Mouse (Mus musculus): ENCODE measurements around the gene Wnt7b. TPM values are rescaled to one million over a fixed set of nuclear protein-coding genes. Genes with fewer than 3 reads are reported as not detected.

Wnt7b gene
- polyA plus RNA-seq, 1 experiment from 2014 or later = 31.2 TPM

GRCm38 (mm10) chr15:85538170-85538569, 44.1 kb downstream of the Wnt7b start:
- no peak for ATAC-seq (ENCODE audit: insufficient number of reproducible peaks, insufficient read depth, low FRiP score, low TSS enrichment, low read depth)
- no peak overlapping the region for H3K27ac ChIP-seq
- WGBS = 66% methylated on average over 11 of the region's 11 CpGs

GRCm38 (mm10) chr15:85537151-85537550, 45.1 kb downstream of the Wnt7b start:
- WGBS = 81% methylated on average over 25 of the region's 25 CpGs

More at GRCm38 (mm10) chr15:85538170-85538569, 44.1 kb downstream of the Wnt7b start:
- Histone ChIP-seq H3K4me1 (replicated peaks) (peaks cover 6% of the 10 kb centered on the region; the same call in 1 of the 2 replicates), H3K9ac (replicated peaks) (no peak overlapping the region), H3K36me3 (no peaks in the 10 kb centered on the region), H3K9me3 (no peaks in the 10 kb centered on the region), H3K4me3 (replicated peaks) (no peak overlapping the region), H3K4me2 (no peak overlapping the region), H3K27me3 (0 out of 2 replicates have a peak, but pooled peaks cover 9% of the 10 kb centered on the region)

GRCm38 (mm10) chr15:85534646-85535045, 47.6 kb downstream of the Wnt7b start:
- no peak overlapping the region for H3K4me2 ChIP-seq
- H3K36me3 ChIP-seq = no peaks in the 10 kb centered on the region
- H3K4me1 ChIP-seq (replicated peaks) = peaks cover 13% of the 10 kb centered on the region; the same call in 1 of the 2 replicates

More at GRCm38 (mm10) chr15:85537151-85537550, 45.1 kb downstream of the Wnt7b start:
- ATAC-seq (ENCODE audit: insufficient number of reproducible peaks, insufficient read depth, low FRiP score, low TSS enrichment, low read depth) = no peak
- Histone ChIP-seq H3K36me3 (no peaks in the 10 kb centered on the region), H3K9me3 (no peaks in the 10 kb centered on the region), H3K4me2 (no peak overlapping the region), H3K4me1 (replicated peaks) (peaks cover 6% of the 10 kb centered on the region; the same call in 1 of the 2 replicates), H3K27me3 (0 out of 2 replicates have a peak, but pooled peaks cover 9% of the 10 kb centered on the region), H3K9ac (replicated peaks) (no peak overlapping the region), H3K4me3 (replicated peaks) (no peak overlapping the region), H3K27ac (no peak overlapping the region)

GRCm38 (mm10) chr15:85534215-85534614, 48.1 kb downstream of the Wnt7b start:
- H3K4me2 ChIP-seq = no peak overlapping the region
- H3K9ac ChIP-seq (replicated peaks) = no peak overlapping the region
- 73% methylated on average over 8 of the region's 8 CpGs for WGBS
- H3K27ac ChIP-seq = no peak overlapping the region
- H3K27me3 ChIP-seq = 0 out of 2 replicates have a peak, but pooled peaks cover 9% of the 10 kb centered on the region
- peaks cover 13% of the 10 kb centered on the region; the same call in 1 of the 2 replicates for H3K4me1 ChIP-seq (replicated peaks)
- ATAC-seq (ENCODE audit: insufficient number of reproducible peaks, insufficient read depth, low FRiP score, low TSS enrichment, low read depth) = no peak
- no peak overlapping the region for H3K4me3 ChIP-seq (replicated peaks)
- H3K36me3 ChIP-seq = no peaks in the 10 kb centered on the region
- H3K9me3 ChIP-seq = no peaks in the 10 kb centered on the region

More at GRCm38 (mm10) chr15:85534646-85535045, 47.6 kb downstream of the Wnt7b start:
- 0 out of 2 replicates have a peak, but pooled peaks cover 9% of the 10 kb centered on the region for H3K27me3 ChIP-seq
- H3K27ac ChIP-seq = no peak overlapping the region
- no peak overlapping the region for H3K9ac ChIP-seq (replicated peaks)
- H3K9me3 ChIP-seq = no peaks in the 10 kb centered on the region
- 83% methylated on average over 6 of the region's 6 CpGs for WGBS
- ATAC-seq (ENCODE audit: insufficient number of reproducible peaks, insufficient read depth, low FRiP score, low TSS enrichment, low read depth) = no peak
- H3K4me3 ChIP-seq (replicated peaks) = no peak overlapping the region

GRCm38 (mm10) chr15:85532063-85532462, 50.2 kb downstream of the Wnt7b start:
- Histone ChIP-seq H3K27me3 (0 out of 2 replicates have a peak, but pooled peaks cover 3% of the 10 kb centered on the region), H3K4me2 (no peak overlapping the region), H3K4me1 (replicated peaks) (peaks cover 13% of the 10 kb centered on the region; the same call in 1 of the 2 replicates), H3K9ac (replicated peaks) (no peak overlapping the region), H3K4me3 (replicated peaks) (no peak overlapping the region), H3K36me3 (no peaks in the 10 kb centered on the region), H3K9me3 (no peaks in the 10 kb centered on the region), H3K27ac (no peak overlapping the region)
- 64% methylated on average over 3 of the region's 3 CpGs for WGBS
- no peak for ATAC-seq (ENCODE audit: insufficient number of reproducible peaks, insufficient read depth, low FRiP score, low TSS enrichment, low read depth)

GRCm38 (mm10) chr15:85529911-85530310, 52.4 kb downstream of the Wnt7b start:
- Histone ChIP-seq H3K36me3 (no peaks in the 10 kb centered on the region), H3K27ac (no peak overlapping the region), H3K4me1 (replicated peaks) (peaks cover 13% of the 10 kb centered on the region; the same call in 1 of the 2 replicates), H3K27me3 (peaks cover 3% of the 10 kb centered on the region; the same call in 1 of the 2 replicates), H3K9me3 (no peaks in the 10 kb centered on the region), H3K4me2 (no peak overlapping the region), H3K4me3 (replicated peaks) (no peak overlapping the region), H3K9ac (replicated peaks) (no peak overlapping the region)
- ATAC-seq (ENCODE audit: insufficient number of reproducible peaks, insufficient read depth, low FRiP score, low TSS enrichment, low read depth) = no peak
- WGBS = 66% methylated on average over 3 of the region's 3 CpGs

- H3K9ac ChIP-seq (replicated peaks) = no peak overlapping the region
- H3K27me3 ChIP-seq = peaks cover 29% of the 10 kb centered on the region
- H3K36me3 ChIP-seq = no peaks in the 10 kb centered on the region
- H3K4me1 ChIP-seq (replicated peaks) = peaks cover 14% of the 10 kb centered on the region
- H3K9me3 ChIP-seq = no peaks in the 10 kb centered on the region
- H3K4me2 ChIP-seq = no peak overlapping the region
- ATAC-seq (ENCODE audit: insufficient number of reproducible peaks, insufficient read depth, low FRiP score, low TSS enrichment, low read depth) = peak; percentile 7; the same call in 1 of the 2 replicates
- H3K4me3 ChIP-seq (replicated peaks) = no peak overlapping the region
- H3K27ac ChIP-seq = no peak overlapping the region
- WGBS = 15% methylated on average over 12 of the region's 12 CpGs
Measured at GRCm38 (mm10) chr15:85524404-85524950, 57.8 kb downstream of the Wnt7b start.

- H3K27ac ChIP-seq = 0 out of 2 replicates have a peak overlapping the region, but pooled peaks have one; percentile 2
- no peaks in the 10 kb centered on the region for H3K36me3 ChIP-seq
- peaks cover 14% of the 10 kb centered on the region for H3K4me1 ChIP-seq (replicated peaks)
- peak overlapping the region; percentile 42; the same call in 1 of the 2 replicates for H3K9ac ChIP-seq (replicated peaks)
- H3K4me2 ChIP-seq = peak overlapping the region; percentile 44
- peaks cover 35% of the 10 kb centered on the region for H3K27me3 ChIP-seq
- H3K4me3 ChIP-seq (replicated peaks) = peak overlapping the region; percentile 3; the same call in 1 of the 2 replicates
- H3K9me3 ChIP-seq = no peaks in the 10 kb centered on the region
- WGBS = 7% methylated on average over 14 of the region's 14 CpGs
- ATAC-seq (ENCODE audit: insufficient number of reproducible peaks, insufficient read depth, low FRiP score, low TSS enrichment, low read depth) = peak; percentile 37; the same call in 1 of the 2 replicates
Measured at GRCm38 (mm10) chr15:85523173-85523991, 58.9 kb downstream of the Wnt7b start.

GRCm38 (mm10) chr15:85519438-85519837, 62.8 kb downstream of the Wnt7b start:
- no peaks in the 10 kb centered on the region for H3K36me3 ChIP-seq
- 50% methylated on average over 4 of the region's 4 CpGs for WGBS
- H3K27me3 ChIP-seq = peaks cover 27% of the 10 kb centered on the region
- no peak overlapping the region for H3K9ac ChIP-seq (replicated peaks)
- peaks cover 12% of the 10 kb centered on the region for H3K4me1 ChIP-seq (replicated peaks)
- H3K27ac ChIP-seq = 0 out of 2 replicates have a peak overlapping the region, but pooled peaks have one; percentile 23
- no peak overlapping the region for H3K4me3 ChIP-seq (replicated peaks)
- no peaks in the 10 kb centered on the region for H3K9me3 ChIP-seq
- no peak overlapping the region for H3K4me2 ChIP-seq
- no peak; the same call in 1 of the 2 replicates for ATAC-seq (ENCODE audit: insufficient number of reproducible peaks, insufficient read depth, low FRiP score, low TSS enrichment, low read depth)

- no peak overlapping the region for H3K9ac ChIP-seq (replicated peaks)
- H3K4me3 ChIP-seq (replicated peaks) = no peak overlapping the region
- no peaks in the 10 kb centered on the region for H3K9me3 ChIP-seq
- H3K27me3 ChIP-seq = no peaks in the 10 kb centered on the region
- no peak for ATAC-seq (ENCODE audit: insufficient number of reproducible peaks, insufficient read depth, low FRiP score, low TSS enrichment, low read depth)
- H3K4me1 ChIP-seq (replicated peaks) = no peaks in the 10 kb centered on the region; the same call in 1 of the 2 replicates
- no peak overlapping the region for H3K4me2 ChIP-seq
- WGBS = 83% methylated on average over 32 of the region's 32 CpGs
- H3K27ac ChIP-seq = no peak overlapping the region
- no peaks in the 10 kb centered on the region for H3K36me3 ChIP-seq
Measured at GRCm38 (mm10) chr15:85507370-85508014, 74.8 kb downstream of the Wnt7b start.

All from limb, embryonic 12.5 days (tissue).